Mouse (Mus musculus): ENCODE results near the gene Tmem203.

DNA sequence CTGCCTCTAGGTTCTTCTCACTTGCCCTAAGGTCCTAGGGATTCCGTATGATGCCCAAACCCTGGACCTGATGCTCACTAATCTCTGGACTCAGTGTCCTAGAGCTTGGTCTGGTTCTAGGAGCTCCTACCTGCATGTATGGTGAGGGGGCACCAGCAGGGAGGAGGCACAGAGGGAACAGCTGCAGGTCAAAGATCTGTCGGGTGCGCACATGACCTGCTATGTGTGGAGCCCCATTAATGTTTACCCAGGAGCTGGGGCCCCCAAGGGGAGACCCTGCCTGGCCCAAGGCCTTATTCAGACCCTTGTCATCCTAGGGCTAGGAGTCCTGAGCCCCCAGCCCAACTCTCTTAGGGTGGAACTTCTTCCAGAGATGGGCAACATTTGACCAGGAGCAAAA lies 21.2 kb upstream of the Tmem203 start, which contains the start of gene Slc34a3:
- TF ChIP-seq GATA1 (IDR thresholded peaks at IDR 0.05; ENCODE audit: borderline replicate concordance, low read length) = no peak
- TF ChIP-seq FLI1 (IDR thresholded peaks at IDR 0.05; ENCODE audit: low read length) = no peak
